Mouse (Mus musculus): ENCODE data around the gene Myom1. TPM values are rescaled to one million over a fixed set of nuclear protein-coding genes. Genes with fewer than 3 reads are reported as not detected.
"Not testable (repeated sequence)": the region's sequence is repeated elsewhere in the genome, so short reads cannot be mapped to it uniquely, and the experiment has no call there.

Gene Myom1
- total RNA-seq (2021): 1 to 10 TPM; 2.0 to 4.1 TPM

DNA sequence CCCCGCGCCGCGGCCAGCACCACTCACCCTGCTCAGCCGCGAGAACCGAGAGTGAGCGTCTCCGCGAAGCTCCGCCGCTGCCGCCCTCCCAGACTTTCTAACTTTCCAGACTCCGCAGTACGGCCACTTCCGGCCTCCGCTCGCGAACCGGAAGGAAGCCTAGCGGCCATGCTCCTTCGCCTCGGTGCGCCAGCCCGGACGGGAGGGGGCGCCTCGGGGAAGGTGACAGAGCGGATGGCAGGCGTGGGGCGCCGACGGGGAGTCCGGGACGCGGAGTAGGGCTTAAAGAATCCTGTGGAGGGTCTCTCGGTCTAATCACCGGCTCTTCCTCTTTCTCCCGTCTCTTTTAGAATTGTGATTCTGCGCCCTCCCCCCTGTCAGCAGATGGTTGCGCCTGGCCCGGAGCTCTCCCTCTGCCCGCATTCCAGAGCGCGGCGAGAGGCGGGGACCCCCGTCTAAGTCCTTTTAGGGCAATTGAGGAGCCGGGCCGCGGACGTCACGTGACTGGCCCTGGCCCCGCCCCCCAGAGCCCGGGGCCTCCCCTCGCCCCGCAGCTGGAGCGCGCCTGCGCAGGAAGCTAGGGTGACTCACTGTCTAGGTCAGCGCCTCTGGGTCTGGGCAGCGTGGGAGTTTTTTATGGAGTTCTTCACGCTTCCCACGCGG lies at the start of gene Myom1:
TSS of gene Myom1 (plus strand) at position 553 of the 663 bp plus-strand sequence.
- peak; percentile 96 to 98 for DNase-seq (ENCODE audit: low spot score in 2 of 2)
- intact Hi-C loops (cut with DNase I): loop anchor here (5.0 kb wide), 2 partner anchors 180 to 200 kb away; partner anchors contain the start of gene Lpin2

DNA sequence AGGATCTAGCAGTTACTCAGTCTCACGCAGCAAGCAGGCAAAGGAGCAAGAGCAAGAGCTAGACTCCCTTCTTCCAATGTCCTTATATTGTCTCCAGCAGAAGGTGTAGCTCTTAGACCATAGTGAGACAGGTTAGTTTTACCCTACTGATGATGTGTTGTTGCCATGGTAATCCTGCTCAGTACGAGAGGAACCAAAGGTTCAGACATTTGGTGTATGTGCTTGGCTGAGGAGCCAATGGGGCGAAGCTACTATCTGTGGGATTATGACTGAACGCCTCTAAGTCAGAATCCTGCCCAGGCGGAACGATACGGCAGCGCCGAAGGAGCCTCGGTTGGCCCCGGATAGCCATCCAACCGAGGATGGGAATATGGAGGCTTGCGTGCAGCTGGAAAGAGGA lies 38.9 kb upstream of the Myom1 start:
- intact Hi-C loops (cut with DNase I): not testable (repeated sequence)
- peak; percentile 99 for DNase-seq (ENCODE audit: low spot score in 2 of 2)

DNA sequence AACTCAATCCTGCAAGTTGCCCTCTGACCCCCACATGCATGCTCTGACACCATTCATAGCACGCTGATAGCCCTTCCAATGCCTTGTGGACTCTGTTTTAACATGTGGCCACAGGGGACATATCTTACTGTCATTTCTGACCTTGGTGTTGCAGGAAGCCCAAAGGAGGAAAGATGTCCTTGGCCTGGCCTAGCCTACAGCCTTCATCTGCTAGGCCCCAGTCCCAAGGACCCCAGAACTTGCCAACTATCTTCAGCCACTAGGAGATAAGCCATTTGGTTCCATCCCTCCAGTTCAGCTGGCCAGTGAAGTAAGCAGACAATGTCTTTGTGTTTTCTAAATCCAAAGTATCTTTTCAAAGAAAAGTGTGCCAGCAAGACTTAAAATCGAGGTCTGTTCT lies 37.2 kb upstream of the Myom1 start:
- intact Hi-C loops (cut with DNase I): loop anchor here (5.0 kb wide), 2 partner anchors 213 to 258 kb away; no protein-coding TSS in a partner anchor
- DNase-seq (ENCODE audit: low spot score in 2 of 2): no peak

DNA sequence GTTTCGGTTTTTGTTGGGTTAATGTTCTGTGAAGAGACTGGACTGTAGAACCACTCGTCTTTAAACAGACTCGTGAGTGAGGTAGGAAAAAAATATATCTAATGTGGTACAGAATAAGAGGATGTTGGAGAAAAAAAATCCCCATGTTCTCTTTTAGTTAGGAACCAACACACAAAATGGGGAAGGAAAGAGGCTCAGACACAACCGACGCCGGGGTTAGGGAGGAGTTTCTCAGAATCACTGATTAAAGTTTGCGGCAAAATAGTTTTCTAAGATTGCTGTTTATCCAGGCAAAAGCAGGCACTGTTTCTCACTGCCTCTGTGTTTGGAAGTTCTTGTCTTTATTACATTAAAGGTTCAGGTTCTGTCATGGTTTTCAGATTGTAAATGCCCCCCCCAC lies 36.3 kb upstream of the Myom1 start:
- intact Hi-C loops (cut with DNase I): loop anchor here (2.0 to 5.0 kb wide), 3 partner anchors 119 to 259 kb away; no protein-coding TSS in a partner anchor

DNA sequence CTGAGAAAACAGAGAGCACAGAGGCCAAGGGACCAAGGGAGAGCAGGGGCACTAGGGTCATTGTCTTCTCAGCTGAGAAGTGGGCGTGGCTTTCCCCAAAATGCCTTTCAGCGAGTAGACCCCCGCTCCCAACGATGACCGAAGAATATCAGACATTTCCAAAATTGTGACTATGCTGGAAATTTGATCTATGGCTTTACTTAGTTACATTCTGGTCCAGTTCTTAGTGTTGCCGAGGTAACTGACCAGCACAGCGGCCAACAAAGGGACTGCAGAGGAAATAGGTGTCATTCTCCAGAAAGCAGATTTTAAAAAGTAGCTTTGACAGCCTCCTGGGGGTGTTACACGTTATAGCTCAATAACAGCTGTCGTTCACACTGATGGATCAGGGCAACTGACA lies 35.2 kb upstream of the Myom1 start:
- intact Hi-C loops (cut with DNase I): loop anchor here (2.0 to 5.0 kb wide), 3 partner anchors 120 to 260 kb away; no protein-coding TSS in a partner anchor
- no peak for DNase-seq (ENCODE audit: low spot score in 2 of 2)

More for the DNA sequence above, 36.3 kb upstream of the Myom1 start:
- no peak for DNase-seq (ENCODE audit: low spot score in 2 of 2)

DNA sequence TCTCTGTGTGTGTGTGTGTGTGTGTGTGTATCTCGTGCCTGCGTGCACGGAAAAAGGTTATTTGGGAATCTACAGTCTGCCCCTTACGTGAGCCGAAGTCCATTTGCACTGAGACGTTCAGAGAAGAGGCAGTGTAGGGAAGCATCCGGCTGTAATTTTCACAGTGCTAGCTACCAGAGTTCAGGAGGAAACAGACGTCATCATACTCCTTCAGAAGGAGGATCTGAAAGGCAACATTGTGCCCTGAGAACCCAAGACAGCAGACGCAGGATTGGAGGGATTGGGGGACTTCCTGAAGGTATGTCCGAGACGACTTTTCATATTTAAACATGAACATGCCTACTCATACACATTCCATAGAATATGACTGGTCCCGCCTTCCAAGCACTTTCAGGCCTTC lies 34.8 kb upstream of the Myom1 start:
- DNase-seq (ENCODE audit: low spot score in 2 of 2): no peak
- intact Hi-C loops (cut with DNase I): loop anchor here (2.0 to 5.0 kb wide), 3 partner anchors 121 to 260 kb away; no protein-coding TSS in a partner anchor

DNA sequence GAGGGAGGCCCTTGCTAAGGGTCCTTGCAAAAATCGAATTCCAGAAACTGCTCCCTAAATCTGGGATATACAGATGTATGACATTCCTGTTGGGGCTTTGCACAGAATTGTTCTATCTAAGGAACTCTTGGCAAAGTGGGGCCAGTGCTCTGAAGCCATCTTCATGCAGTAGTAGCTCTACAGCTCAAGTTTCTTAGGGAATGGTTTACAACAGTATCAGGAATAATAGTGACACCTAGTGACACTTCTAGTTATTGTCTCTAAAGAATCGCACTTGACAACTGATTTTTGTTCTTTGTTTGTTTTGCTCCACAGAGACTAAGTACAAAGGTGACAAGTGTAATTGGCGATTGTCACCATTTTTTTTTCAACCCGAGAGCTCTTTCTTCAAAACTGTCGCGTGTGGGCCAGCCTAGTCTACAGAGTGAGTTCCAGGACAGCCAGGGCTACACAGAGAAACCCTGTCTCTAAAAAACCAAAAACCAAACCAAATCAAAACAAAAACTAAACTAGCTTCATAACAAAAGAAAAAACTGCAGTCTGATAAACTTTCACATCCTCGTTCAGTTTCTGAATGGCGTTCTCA lies 33.7 kb upstream of the Myom1 start:
- DNase-seq (ENCODE audit: low spot score in 2 of 2): peak in 1 of 2 experiments; percentile 30
- intact Hi-C loops (cut with DNase I): loop anchor here (5.0 kb wide), 2 partner anchors 216 to 261 kb away; no protein-coding TSS in a partner anchor

DNA sequence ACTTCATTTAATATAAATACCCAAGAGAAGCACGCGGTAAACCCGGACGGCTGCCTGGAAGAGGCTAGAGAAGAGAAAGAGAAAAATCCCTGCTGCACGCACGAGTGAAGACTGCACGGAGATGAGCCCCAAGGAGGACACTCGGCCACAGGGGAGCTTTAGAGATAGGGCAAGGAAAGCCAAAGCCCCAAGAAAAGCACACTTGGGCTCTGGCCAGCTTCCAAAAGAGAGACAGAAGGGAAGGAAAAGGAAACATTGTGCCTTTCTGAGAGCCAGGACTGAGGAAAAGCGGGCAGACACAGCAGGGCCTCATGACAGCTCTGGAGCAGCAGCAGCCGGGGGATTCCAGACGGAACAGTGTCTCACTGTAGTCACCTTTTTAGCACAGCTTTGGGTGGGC lies 31.2 kb upstream of the Myom1 start:
- no peak for DNase-seq (ENCODE audit: low spot score in 2 of 2)
- intact Hi-C loops (cut with DNase I): no loop called here

DNA sequence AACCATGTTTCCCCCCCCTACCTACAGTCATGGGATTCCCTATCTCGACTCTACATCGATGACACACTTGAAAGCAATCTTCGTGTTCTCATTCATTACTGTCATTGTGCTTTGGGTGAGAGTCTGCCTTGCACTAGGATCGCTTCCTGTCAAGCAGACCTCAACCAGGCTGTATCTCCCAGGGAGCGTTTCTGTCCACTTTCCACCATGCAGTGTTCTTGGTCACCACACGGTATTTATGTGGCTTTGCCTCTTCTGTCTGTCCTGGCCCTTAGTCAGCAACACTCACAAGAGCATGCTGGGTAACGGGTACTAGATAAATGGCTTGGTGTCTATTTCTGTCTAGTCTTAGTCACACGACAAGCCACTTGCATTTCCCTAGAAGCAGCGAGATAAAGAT lies 29.0 kb upstream of the Myom1 start:
- intact Hi-C loops (cut with DNase I): no loop called here
- DNase-seq (ENCODE audit: low spot score in 2 of 2): no peak

DNA sequence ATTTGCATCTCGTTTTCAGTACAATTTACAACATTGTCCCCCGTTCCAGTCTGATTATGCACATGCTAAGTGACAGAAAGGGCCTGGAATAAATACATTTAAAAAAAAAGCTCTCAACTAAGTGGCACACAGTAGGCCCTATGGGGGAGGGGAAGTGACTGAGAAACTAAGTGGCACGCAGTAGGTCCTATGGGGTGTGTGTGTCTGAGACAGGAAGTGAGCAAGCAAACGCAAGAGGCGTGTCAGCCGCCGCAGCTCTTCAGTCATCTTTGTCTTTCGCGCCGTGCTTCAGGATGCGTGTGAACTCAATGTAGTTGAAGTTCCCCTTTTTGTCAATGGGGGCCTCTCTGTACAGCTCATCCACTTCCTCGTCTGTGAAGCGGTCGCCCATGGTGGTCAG lies 28.4 kb upstream of the Myom1 start:
- DNase-seq (ENCODE audit: low spot score in 2 of 2); intact Hi-C loops (cut with DNase I): not testable (repeated sequence)

DNA sequence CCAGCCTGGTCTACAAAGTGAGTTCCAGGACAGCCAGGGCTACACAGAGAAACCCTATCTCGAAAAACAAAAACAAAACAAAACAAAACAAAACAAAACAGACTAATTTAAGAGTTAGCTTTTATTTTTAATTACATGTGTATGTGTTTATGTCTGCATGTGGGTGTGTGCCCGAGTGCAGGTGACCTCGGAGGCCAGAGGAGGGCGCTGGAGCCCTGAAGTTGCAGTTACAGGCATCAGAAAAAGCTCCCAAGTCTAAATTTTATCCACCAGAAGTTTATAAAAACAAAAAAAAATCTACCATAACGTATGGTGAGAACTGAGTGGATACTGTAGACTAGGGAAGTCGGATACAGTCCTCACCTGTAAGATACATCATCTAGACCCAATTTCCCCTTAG lies 24.6 kb upstream of the Myom1 start:
- DNase-seq (ENCODE audit: low spot score in 2 of 2): no peak
- intact Hi-C loops (cut with DNase I): no loop called here

DNA sequence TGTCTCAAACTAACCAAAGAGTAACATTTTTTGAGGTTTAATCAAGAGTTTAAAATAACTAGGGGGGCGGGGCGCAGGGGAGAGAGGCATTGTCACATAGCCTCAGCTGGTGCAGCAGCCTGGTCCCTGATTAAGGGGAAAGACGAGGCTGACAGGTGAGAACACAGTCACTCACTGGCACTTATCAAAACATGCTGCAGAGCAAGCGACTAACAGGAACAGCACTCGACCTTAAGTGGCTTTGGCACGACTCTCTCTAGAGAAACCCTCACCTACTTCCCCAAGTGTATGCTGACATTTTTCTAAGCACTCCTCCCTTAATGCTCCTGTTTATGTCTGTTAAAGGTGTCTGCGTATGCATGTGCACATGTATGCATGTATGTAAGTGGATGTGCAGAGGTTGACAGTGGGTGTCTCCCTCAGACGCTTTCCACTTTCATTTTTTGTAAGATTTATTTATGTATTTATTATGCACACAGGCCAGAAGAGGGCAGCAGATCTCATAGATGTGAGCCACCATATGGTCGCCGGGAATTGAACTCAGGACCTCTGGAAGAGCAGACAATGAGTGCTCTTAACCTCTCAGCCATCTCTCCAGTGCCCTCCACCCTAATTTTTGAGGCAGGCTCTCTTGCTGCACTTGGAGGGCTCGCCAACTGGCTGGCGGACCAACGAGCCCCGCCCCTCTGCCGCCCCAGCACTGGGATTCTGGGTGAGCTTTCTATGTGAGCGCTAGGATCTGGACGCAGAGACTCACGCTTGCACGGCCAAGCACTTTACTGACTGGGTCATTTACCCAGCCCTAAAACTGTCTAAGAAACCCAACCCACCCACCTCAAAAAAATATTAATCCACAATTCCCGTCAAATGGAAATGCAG lies 22.8 kb upstream of the Myom1 start:
- no peak for DNase-seq (ENCODE audit: low spot score in 2 of 2)

DNA sequence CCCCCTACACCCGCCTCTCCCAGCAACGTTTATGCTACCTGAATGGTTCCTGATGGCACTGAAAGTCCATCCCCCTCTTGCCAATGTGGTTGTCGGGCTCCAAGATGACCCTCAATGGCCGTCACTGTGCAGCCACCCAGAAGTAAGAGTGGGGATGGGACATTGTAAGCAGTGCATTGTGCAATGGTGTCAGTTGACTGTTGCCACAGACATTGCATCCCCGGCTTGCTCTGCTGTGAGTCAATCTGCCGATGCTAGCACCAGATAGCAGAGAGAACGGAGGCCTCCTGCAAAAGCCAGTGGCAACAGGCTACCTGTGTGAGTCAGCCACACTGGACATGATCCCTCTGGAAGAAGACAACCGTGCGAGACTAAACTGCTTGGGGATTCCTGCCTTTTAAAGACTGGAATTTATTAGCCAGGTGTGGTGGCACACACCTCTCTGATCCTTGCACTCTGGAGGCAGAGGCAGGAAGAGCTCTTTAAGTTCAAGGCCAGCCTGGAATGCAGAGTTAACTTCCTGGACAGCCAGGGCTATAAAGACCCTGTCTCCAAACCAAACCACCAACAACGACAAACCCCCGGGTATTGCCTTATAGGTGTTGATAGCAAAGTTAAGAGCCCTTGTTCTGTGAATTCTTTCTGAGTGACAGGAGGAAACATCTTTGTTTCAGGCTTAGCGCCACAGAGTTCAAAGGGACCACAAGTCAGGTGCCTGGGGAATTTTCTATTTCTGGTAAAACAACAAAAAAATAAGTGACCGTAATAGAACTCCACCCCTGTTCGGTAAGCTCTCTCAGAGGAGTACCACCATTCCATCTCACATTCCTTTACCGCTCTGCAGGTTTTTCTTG lies 16.7 kb upstream of the Myom1 start:
- intact Hi-C loops (cut with DNase I): no loop called here
- no peak for DNase-seq (ENCODE audit: low spot score in 2 of 2)

More for the DNA sequence above, 22.8 kb upstream of the Myom1 start:
- intact Hi-C loops (cut with DNase I): no loop called here

DNA sequence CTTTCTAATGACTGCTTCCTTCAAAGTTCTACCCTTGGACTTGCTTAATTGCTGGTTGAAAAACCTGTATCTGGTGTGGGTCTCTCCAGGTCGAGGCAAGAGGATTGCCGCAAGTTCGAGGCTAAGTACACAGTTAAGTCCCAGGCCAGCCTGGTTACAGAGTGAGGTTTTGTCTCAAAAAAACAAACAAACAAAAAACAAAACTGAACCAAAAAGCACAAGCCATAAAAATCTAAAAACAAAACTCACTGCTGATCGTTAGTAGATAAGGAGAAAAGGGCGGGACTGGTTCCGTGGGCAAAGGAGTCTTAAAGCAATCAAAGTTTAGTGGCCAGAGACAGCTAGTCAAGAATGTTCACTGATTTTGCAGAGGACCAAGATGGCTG lies 16.1 kb upstream of the Myom1 start:
- intact Hi-C loops (cut with DNase I): no loop called here
- DNase-seq (ENCODE audit: low spot score in 2 of 2): no peak

DNA sequence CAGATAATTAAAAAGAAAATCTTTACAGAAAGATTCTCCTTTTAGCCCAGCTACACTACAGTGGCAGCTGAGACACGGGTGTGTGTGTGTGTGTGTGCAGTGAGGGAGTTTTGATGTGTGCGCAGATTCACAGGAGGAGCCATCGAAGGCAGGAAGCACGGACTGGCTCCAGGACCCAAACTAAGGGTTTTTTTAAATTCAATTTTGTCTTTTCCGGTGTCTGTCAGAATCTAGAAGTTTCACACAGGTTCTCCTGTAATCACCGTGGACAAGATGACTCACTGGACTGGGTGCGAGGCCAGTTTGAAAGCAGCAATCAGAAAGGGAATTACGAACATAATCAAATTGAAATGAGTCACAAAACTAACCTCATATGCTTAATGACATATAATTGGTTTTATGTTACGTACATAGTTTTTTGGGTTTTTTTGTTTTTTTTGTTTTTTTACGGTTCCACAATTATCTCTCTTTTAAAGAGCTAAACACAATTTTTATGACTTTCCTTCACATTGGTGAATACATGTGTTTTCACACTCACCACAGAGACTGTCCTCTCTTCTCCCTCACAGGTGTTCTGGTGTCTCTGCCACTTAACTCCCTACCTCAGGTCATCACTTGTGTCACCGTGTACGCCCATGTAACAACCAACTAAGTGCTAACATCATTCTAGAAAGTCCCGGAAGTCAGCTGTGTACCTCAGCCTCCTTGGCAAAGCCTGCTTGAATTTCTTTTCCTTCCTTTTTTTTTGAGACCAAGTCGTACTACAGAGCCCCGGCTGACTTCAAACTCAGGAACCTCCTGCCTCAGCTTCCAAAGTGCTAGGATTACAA lies 15.4 kb upstream of the Myom1 start:
- intact Hi-C loops (cut with DNase I): no loop called here
- DNase-seq (ENCODE audit: low spot score in 2 of 2): no peak

DNA sequence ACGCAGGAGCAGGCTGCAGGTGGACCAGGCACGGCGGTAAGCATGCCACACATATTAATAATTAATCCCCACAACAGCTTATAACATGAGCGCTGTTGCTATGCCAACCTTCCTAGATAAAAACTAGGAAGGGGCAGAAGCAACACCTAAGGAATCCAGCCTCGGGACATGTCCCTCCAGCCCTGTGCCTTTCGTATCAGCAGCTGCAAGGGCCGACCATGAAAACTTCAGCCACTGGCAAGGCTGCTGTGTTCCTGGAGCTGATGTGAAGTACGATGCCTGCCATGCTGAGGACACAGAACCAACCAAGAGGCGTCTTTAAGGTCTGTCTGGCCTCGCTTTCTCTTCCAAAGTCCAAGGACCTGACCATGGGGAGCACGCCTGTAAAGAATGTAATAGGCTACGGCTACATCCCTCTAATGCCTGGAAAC lies 14.1 kb upstream of the Myom1 start:
- no peak for DNase-seq (ENCODE audit: low spot score in 2 of 2)
- intact Hi-C loops (cut with DNase I): no loop called here

DNA sequence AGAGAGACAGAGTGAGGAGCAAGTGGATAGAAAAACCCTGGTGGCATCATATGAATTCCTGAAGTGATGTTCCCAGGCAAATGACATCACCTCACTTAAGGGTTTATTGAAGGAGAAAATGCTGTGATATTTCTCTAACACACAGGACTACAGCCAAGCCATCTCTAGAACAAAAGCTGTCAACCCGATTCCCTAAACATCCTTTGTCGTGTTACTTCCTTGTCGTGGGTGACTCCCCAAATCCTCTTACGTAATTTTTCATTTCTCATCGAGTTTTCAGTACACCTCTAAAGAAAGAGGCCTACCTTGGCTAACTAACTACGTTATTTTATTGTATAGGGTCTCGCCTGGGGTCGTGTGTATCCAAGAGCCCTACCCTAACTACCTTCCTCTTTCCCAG lies 13.0 kb upstream of the Myom1 start:
- intact Hi-C loops (cut with DNase I): no loop called here
- no peak for DNase-seq (ENCODE audit: low spot score in 2 of 2)

DNA sequence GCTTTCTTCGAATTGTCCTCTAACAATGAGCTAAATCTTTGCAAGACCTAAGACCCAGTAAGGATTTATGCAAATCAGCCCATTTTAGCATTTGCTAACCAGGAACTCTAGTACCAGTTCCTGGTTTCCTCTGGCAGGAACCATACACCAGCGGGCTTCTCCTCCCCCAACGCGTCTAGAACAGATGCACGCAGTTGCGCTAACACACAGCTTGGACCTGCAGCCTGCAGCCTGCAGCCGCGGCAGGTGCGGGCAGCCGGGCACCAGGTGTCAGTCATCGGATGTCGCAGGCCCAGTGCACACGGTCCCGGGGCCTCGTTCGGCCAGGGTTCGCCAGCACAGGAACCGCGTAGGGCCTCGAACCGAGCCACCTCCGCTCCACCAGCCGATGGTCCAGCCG lies 12.4 kb upstream of the Myom1 start:
- peak in 1 of 2 experiments; percentile 55 for DNase-seq (ENCODE audit: low spot score in 2 of 2)
- intact Hi-C loops (cut with DNase I): no loop called here
